Mouse (Mus musculus) forelimb bud, embryonic 11.5 days (tissue): ENCODE measurements around the gene Creb5.

Source experiments
- DNase-seq: peaks from one replicate; pipeline ENCODE4 v3.0.0-alpha.2; 2012; ENCODE audit warnings: low read depth, low spot score

The Creb5 gene

DNA sequence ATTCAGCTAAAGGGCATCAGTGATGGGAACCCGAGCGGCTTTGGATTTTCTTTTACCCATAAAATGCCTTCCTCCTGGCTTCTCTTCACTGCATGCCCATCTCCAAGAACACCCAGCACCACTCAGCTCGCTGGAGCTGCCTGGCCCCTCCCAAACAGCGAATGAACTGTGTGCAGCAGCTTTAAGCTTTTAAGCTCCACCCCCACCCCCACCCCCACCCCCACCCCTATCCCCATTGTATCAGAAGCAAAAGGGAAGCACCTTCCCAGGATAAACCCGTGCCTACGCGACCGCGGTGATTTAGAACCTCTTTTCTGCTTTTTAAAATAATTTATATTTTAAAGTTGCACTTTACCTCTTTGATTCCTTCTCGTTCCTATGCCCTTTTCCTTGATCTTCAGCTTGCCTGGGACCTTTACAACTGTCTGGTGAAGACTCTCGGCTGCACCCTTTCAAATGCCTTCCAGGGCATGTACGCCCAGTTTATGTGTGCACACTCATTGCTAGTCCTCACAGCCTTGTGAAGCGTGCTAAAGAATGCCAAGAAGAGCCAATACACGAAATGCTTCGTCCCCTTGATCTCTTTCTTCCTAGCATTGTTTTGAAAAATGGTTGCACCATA lies 411.2 kb downstream of the Creb5 start:
- no peak for DNase-seq

DNA sequence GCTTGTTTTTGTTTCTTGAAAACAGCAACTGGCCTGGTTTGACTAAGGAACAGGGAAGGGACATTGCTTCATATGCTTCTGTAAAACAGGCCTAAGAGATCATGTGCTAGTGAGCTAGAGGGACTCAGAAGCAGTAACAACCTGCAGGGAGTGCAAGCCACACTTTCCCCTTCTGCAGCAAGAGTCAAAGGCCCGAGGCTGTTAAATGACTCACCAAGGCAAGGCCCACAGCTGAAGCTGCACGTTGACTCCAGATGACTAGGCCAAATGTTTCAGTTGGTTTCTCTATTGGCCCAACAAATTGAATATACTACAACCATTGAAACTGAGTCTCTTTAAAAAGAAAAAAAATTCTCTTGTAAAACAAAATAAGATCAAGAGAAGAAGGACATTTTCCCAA lies 417.4 kb downstream of the Creb5 start:
- no peak for DNase-seq

DNA sequence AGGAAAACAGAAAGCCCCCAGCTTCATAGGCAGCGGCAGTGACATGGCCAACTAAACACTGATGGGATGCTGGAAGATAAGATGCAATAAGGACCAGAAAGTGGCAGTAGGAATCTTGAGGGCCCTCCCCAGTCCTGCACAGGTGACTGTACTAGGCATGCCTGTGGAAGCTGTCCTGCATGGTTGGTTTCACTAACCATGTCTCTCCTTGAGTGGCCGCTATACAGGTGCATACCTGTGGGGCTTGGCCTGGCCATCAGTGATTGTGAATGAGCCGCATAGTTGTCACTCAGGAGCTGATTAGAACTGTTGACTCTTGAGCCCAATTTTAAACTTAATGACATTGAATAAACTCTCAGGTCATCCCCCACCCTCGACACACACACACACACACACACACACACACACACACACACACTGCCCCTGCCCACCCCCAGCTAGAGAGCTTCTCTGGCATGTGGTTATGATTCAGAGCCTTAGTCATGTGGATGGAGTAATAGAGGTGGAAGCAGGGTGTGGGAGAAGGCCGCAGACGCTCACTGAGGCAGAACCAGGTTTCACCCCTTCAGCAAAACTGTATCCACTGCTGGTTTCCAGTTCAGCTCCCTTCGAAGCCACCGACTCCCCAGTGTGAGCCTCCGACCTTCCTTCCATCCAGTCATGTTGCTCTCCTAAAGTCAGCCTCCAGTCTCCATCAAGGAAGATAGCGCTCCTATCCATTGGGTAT lies 419.7 kb downstream of the Creb5 start:
- DNase-seq: no peak

DNA sequence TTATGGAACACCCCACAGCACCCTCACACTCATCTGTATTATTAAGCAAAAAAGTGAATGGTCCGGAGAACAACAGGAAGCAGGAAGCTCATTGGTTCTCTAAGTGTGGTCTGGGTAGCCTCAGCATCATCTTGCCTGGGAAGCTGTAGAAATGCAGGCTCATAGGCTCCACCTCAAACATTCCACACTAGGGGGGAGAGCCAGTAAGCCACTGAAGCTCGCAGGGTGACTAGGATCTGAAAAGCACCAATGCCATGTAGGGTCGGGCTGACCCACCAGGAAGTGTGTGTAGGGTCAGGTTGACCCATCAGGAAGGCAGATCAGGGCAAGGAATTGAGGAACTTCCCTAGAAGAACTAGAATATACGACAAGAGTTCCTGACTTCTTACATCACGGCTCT lies 420.7 kb downstream of the Creb5 start:
- DNase-seq: no peak

DNA sequence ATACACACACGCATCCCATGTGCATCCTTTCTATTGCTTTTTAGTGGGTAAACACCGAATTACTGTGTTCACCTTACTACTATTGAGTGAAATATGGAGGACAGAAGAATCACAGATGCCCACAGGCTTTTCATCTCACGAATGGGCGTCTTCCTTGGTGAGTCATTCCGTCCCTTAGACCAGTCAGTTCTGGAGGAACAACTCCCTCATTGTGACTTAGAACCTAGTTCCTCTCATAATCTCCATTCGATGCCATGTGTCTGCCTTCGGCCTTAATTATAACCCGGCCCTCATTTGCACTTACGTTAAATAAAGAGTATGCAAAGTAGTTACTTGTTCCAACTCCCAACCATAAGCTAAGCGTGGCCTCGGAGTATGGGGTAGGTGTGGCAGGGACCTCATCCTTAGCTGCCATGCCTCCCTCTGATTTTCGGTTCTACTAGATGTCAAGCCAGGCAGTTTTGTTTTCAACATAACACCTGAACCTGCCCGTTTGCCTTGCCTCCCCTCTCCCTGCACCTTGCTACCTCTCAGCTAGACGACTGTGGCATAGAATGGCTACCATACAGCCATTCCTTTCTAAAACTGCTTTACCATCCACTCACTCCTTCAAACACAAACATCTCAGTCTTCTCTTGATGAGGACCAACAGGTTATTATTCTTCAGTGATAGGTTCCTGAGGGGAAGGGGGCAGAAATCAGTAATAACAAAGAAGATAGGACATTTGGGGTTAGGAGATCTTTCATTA lies 422.8 kb downstream of the Creb5 start:
- no peak for DNase-seq

DNA sequence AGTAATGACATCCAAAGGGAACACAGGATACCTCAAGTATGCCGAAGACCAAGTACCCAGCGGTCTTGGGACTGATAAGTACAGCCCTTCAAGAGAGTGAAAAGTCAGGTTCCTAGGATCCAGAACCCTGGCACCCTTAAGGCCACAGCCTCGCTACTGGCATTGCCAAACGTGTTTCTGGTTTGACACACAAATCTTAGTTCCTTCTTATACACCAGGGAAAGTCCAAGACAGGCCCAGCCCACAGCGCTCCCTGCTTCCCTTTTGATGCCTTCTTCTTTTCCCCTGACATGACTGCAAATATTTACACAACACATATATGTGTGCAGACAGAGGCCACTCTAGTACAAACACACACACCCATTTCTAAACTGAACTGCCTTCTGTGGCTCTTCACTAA lies 423.5 kb downstream of the Creb5 start:
- no peak for DNase-seq

DNA sequence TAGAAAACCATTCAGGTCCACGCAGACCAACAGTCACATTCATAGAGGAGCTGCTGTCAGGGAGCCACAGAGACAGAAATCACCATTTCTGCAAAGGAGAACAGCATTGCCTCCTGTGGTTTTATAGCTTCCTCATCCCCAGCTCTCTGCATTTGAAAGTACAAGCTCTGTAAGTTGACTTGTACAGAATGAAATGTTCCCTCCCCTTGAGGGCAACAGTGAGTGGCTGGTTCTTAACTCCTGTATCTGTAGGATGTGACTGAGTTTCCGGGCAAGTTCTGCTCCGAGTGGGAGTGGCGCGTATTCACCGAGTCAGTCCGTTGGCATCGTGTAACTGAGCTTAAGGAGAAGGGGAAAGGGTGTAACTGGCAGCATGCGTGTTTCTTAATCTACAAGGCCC lies 426.1 kb downstream of the Creb5 start:
- no peak for DNase-seq

DNA sequence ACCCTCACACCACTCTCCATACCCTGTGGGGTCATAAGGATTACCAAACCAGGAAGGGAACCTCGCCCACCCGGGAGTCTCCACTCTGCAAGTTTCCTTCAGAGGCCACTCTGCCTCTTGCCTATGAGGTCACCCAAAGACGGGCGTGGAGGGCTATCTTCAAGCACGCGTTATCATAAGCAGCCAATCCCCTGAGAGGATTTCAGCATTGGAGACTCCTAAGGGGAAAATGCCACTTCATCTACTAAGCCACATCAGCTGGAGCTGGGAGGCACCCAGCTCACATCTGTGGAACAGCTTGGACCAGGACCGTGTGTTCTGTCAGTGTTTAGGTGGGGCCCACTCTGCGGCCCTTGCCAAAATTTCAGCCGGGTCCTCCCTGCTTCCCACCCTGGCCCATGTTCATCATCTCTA lies 427.8 kb downstream of the Creb5 start:
- DNase-seq: no peak

DNA sequence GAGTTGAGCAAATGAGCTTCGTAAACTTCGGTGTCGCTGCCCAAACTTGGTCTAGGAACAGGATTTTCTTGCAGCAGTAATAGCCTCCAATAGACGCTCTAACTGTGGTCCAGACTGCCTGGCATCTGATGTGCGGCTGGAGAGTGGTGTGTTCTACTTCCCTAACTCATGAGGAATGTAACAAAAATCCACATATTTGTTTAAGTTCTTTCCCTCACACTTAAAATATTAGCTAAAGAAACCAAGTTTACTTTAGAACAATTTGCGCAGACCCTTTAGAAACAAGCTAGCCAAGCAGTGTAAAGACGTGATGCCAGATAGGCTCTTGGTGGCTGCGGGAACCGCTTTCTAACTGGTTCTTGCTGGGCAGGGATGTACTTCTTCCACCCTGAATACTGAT lies 428.9 kb downstream of the Creb5 start:
- DNase-seq: no peak

DNA sequence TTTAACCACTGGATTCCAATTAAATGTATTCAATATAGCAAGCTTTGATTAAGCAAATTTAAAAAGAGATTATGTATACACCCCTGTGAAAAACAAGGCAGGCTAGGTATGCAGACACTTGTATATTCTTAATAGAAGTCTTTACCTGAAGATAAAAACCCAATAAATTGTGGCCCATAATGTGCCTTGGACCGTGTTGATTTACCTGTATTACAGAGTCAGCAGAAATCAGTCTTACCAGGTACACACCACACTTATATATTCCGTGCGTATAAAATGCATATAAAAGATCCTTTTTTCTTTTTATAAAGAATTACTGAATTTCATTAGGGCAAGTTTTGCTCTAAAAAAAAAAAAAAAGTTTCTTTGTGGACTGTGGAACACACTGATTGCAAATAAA lies 432.9 kb downstream of the Creb5 start:
- DNase-seq: no peak

DNA sequence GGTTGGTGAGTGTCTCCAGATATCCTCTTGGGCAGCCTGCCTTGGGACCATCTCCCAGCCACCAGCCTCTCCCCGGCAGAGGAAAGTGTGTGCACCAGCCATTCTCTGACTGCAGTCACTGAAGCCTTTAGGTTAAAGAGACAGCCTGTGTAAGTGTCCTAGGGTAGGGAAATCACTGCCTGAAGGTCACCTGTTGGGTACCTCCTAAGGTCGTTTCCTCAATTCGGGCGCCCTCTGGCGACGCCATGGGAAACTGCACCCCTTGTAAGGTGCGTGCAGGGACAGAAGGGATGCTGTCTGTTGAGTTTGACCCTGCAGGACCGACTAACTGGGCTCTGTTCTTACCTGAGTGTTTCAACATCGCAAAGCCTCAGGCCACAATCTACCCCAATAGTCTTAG lies 434.5 kb downstream of the Creb5 start:
- peak; percentile 72 for DNase-seq

DNA sequence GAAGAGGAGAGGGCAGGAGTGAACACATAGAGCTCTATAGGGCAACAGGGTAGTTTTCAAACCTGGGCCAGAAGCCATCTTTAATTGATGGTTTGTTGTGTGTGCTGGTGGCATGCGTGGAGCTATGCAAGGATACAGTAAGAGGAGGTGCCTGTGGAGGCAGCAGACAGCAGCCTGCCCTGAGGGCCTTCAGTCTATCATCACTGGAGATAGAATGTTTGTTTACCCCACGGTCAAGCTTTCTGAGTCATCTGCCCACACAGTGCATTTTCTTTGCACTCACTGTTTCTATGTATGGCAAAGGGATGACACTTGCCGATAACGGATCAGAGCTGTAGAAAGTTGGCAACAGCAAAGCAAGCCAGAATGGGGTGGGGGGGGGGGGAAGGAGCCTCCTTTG lies 435.6 kb downstream of the Creb5 start:
- no peak for DNase-seq

DNA sequence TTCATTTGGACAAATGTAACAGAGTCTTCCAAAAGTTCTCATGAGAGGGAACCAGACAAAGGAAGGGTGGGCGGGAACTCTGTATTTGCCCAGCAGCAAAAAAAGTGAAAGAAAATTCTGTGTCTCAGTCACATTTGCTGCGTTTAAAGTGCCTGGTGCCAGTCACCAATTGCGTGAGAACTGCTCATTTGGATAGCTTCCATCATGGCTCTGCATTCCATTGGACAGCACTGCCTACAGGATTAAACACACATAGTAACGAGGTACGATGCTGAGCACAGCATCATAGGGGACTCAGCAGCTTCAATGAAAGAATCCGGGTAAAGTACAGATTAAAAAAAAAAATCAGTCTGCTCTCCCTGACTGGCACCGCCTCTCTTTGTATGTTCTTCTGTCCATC lies 443.4 kb downstream of the Creb5 start:
- no peak for DNase-seq

DNA sequence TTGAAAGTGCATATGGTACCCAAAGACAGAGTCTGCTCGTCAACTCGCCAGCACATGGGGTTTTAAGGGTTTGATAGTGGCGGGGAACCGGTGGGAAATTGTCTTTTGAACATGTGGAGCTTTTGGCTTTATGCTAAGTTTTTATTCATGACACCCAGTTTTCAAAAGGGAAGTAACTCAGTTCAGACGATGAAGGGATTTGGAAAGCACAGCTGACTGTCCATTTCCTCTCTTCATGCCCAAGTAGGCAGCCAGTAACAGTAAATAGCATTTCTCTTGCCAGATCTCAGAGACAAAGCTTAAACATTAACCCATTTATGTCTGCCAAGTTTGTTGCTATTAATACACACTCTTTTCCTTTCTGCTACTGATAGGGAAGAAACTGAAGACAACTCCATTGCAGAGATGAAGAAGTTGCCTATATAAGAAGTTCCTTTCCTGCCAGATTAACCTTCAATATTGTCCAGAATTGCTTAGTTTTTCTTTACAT lies 444.0 kb downstream of the Creb5 start:
- DNase-seq: no peak

DNA sequence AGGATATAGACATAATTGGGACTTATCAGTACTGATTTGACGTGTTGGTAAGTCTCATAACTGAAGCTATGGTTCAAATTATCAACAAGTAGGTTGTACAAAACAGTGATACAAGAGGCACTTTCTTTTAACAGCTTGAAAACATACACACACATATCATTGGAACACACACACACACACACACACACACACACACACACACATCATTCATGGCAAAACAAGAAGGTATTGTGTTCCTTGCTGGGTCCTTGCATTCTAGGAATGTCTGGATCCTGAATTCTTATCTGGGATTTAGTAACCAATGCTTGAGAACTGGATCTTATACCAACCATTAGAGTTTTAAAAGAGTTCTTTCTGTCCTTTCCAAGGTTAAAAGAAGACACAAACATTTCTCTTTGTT lies 446.5 kb downstream of the Creb5 start:
- no peak for DNase-seq

DNA sequence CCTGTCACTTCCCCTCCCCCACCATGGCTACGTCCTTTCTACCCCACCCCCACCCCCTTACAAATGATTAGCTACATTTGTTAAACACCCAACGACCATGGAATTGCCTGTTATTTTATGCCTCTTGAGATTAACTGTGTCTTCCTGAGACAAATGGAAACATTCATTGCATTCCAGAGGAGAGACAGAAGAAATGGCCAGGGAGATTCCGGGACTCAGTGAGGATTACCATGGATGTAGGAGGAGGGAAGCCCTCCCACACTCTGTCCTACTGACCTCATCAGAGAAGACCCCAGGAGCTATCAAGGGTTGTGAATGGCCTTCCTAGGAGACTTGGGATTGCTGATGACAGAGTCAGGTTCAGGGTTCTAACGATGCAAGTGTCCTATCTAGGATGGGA lies 446.9 kb downstream of the Creb5 start:
- no peak for DNase-seq

DNA sequence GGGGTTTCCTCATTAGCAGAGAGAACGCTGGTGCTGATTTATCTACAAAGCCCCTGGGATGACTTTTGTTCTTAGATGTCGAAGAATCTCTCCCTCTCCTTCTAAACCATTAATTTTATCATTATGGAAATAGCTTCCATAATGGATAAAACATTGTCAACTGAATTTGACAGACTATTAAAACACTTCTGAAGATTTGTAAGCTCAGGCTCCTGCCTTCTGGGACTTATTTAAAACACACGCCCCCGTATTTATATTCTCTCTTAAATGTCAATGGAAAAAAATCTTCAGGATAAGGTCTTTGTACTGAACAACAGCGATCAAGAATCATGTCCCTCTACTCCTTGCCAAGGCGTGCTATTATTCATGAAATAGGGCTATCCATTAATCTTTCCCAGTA lies 448.6 kb downstream of the Creb5 start:
- no peak for DNase-seq

DNA sequence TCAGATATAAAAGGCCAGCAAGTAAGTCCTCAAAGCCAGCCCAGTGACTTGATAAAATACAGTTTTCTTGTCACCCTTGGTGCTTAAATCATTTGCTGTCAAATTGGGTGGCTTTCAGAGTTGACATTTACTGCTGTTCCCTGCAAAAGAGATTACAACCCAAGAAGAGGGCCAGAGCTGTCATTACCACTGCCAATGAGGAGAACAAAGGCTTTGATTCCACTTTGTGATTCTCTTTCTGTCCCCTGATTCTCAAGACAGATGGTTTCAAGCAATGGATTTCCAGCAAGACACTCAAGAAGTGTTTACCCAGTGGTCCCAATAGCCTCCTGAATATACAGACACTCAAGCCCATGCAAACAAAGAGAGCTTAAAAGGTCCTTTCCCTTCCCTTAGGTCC lies 451.1 kb downstream of the Creb5 start:
- DNase-seq: no peak

DNA sequence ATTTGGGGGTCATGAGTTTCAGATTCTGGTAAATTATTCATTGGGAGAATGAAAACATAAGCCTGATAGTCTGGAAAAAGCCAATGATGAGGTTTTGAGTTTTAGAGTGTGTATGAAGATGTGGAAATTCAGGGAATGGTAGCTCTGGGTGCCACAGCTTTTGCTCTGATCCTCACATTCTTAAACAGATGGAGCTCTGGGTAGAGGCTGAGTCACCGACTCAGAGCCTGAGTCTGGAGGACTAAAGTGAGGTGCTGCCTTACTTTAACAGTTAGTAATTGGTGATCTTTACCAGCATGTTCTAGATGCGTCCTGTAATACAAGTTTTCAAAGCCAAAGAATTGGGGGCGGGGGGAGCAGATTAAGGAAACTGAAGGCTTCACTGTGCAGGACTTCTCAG lies 454.2 kb downstream of the Creb5 start:
- DNase-seq: no peak
